Mouse (Mus musculus) liver, embryonic 11.5 days (tissue): Measurements from ENCODE around the gene Fgd1. TPM values are rescaled to one million over a fixed set of nuclear protein-coding genes. Genes with fewer than 3 reads are reported as not detected.

Source experiments
- ATAC-seq: fragments of 200-750 bp; cut with Nextera tagmentation; replicated peaks from 2 replicates; pipeline ENCODE4 v1.8.0; 2017; ENCODE audit warnings: moderate number of reproducible peaks, mild to moderate bottlenecking, moderate TSS enrichment, moderate library complexity; ENCODE audit not compliant: low FRiP score
- DNase-seq: peaks from one replicate; pipeline ENCODE4 v3.0.0-alpha.2; 2017; ENCODE audit warnings: low spot score
- H3K27ac ChIP-seq: fragments of 300-500 bp; sonication (generic); 2 replicates; pipeline ENCODE4 v1.5.1; 2014; ENCODE audit warnings: mild to moderate bottlenecking, low read depth, low read length, control low read depth
- H3K27me3 ChIP-seq: fragments of 300-500 bp; sonication (generic); replicated peaks from 2 replicates; pipeline ENCODE4 v1.6.1; 2014; ENCODE audit warnings: low read length, mixed read lengths; ENCODE audit not compliant: control insufficient read depth, insufficient read depth
- H3K36me3 ChIP-seq: fragments of 300-500 bp; sonication (generic); 2 replicates; pipeline ENCODE4 v1.6.1; 2014; ENCODE audit warnings: mild to moderate bottlenecking, low read length, moderate library complexity, mixed read lengths; ENCODE audit not compliant: control insufficient read depth, insufficient read depth
- H3K4me1 ChIP-seq: fragments of 300-500 bp; sonication (generic); replicated peaks from 2 replicates; pipeline ENCODE4 v1.6.1; 2014; ENCODE audit warnings: low read length, mixed read lengths; ENCODE audit not compliant: control insufficient read depth, insufficient read depth
- H3K4me2 ChIP-seq: fragments of 300-500 bp; sonication (generic); 2 replicates; pipeline ENCODE4 v1.6.1; 2014; ENCODE audit warnings: mild to moderate bottlenecking, control low read depth, moderate library complexity
- H3K4me3 ChIP-seq: fragments of 300-500 bp; sonication (generic); 2 replicates; pipeline ENCODE4 v1.5.1; 2014; ENCODE audit warnings: low read depth, low read length, control low read depth
- H3K9ac ChIP-seq: fragments of 300-500 bp; sonication (generic); 2 replicates; pipeline ENCODE4 v1.6.1; 2014; ENCODE audit warnings: low read depth, low read length, control low read depth
- H3K9me3 ChIP-seq: fragments of 300-500 bp; sonication (generic); 2 replicates; pipeline ENCODE4 v1.6.1; 2016; ENCODE audit warnings: low read length, inconsistent platforms, mixed read lengths; ENCODE audit not compliant: control insufficient read depth
- WGBS: fragments of 180-500 bp; shearing (Covaris S2); extraction: QIAGEN DNeasy Blood & Tissue Kit; methylation state at CpG from one replicate; pipeline ENCODE4 v1.1.7; 2014; 5-methylcytosine and 5-hydroxymethylcytosine counted together
- polyA plus RNA-seq: library from polyadenylated mRNA; unstranded; fragments of >200 nt; fragmentation: Nextera tagmentation; extraction: Ambion mirVana; gene quantifications from 2 replicates; pipeline ENCODE4 v1.2.1, GENCODE M21; 2014

The Fgd1 gene
- polyA plus RNA-seq: 4.1 and 4.6 TPM in 2 replicates

GRCm38 (mm10) chrX:151045850-151046249 is at the start of gene Fgd1:
Gene Fgd1 (plus strand): TSS chrX:151046150.
- no peak for DNase-seq
- H3K4me1 ChIP-seq: no peaks in the 10 kb centered on the region
- peak within 1 kb of the TSS; percentile 64; the same call in 1 of the 2 replicates for H3K9ac ChIP-seq
- no peaks in the 10 kb centered on the region for H3K36me3 ChIP-seq
- peak within 1 kb of the TSS; percentile 58; the same call in 1 of the 2 replicates for H3K27ac ChIP-seq
- H3K9me3 ChIP-seq: no peaks in the 10 kb centered on the region
- ATAC-seq: no peak
- peak within 1 kb of the TSS; percentile 74 for H3K4me2 ChIP-seq
- WGBS: 87% methylated on average over 8 of the region's 8 CpGs
- peak within 1 kb of the TSS; percentile 61 for H3K4me3 ChIP-seq
- peaks cover 27% of the 10 kb centered on the region for H3K27me3 ChIP-seq

GRCm38 (mm10) chrX:150996775-150997174 is 49.2 kb upstream of the Fgd1 start:
- no peak overlapping the region for H3K27ac ChIP-seq
- WGBS: 90% methylated on average over 3 of the region's 3 CpGs
- H3K4me1 ChIP-seq: no peaks in the 10 kb centered on the region
- no peak overlapping the region for H3K9ac ChIP-seq
- DNase-seq (no peak), ATAC-seq (no peak)
- H3K4me2 ChIP-seq: no peak overlapping the region
- no peaks in the 10 kb centered on the region; the same call in 1 of the 2 replicates for H3K27me3 ChIP-seq
- peaks cover 3% of the 10 kb centered on the region; the same call in 1 of the 2 replicates for H3K36me3 ChIP-seq
- H3K4me3 ChIP-seq: no peak overlapping the region
- no peaks in the 10 kb centered on the region for H3K9me3 ChIP-seq

- Histone ChIP-seq H3K27ac (peak within 1 kb of the TSS; percentile 64), H3K36me3 (no peaks in the 10 kb centered on the region), H3K4me3 (peak within 1 kb of the TSS; percentile 59), H3K9me3 (no peaks in the 10 kb centered on the region), H3K27me3 (no peaks in the 10 kb centered on the region), H3K9ac (peak within 1 kb of the TSS; percentile 56), H3K4me1 (no peaks in the 10 kb centered on the region), H3K4me2 (peak within 1 kb of the TSS; percentile 67)
- ATAC-seq (peak; percentile 95), DNase-seq (peak; percentile 80)
- WGBS: 18% methylated on average over 43 of the region's 43 CpGs
These were observed 28.7 kb upstream of the Fgd1 start, which contains the start of gene Gnl3l for GRCm38 (mm10) chrX:151016938-151017877. Gene Gnl3l (minus strand): TSS chrX:151017322.

GRCm38 (mm10) chrX:151017897-151018296 is 28.1 kb upstream of the Fgd1 start:
- Histone ChIP-seq H3K36me3 (no peaks in the 10 kb centered on the region), H3K9me3 (no peaks in the 10 kb centered on the region), H3K4me1 (no peaks in the 10 kb centered on the region), H3K9ac (peak overlapping the region; percentile 53), H3K27ac (no peak overlapping the region), H3K4me3 (peak overlapping the region; percentile 59), H3K4me2 (peak overlapping the region; percentile 65), H3K27me3 (no peaks in the 10 kb centered on the region)
- ATAC-seq: no peak
- 2% methylated on average over 3 of the region's 3 CpGs for WGBS
- DNase-seq: no peak

GRCm38 (mm10) chrX:151018798-151019197 is 27.2 kb upstream of the Fgd1 start:
- no peak overlapping the region for H3K27ac ChIP-seq

GRCm38 (mm10) chrX:151031400-151031799 is 14.6 kb upstream of the Fgd1 start:
- Histone ChIP-seq H3K9me3 (no peaks in the 10 kb centered on the region), H3K4me1 (no peaks in the 10 kb centered on the region), H3K4me2 (no peak overlapping the region), H3K36me3 (no peaks in the 10 kb centered on the region), H3K27me3 (peaks cover 2% of the 10 kb centered on the region; the same call in 1 of the 2 replicates), H3K4me3 (no peak overlapping the region), H3K9ac (no peak overlapping the region), H3K27ac (no peak overlapping the region)
- WGBS: 68% methylated on average over 3 of the region's 3 CpGs
- no peak for ATAC-seq
- no peak for DNase-seq

More at GRCm38 (mm10) chrX:151018798-151019197, 27.2 kb upstream of the Fgd1 start:
- H3K4me2 ChIP-seq: peak overlapping the region; percentile 65; the same call in 1 of the 2 replicates
- H3K9ac ChIP-seq: no peak overlapping the region
- ATAC-seq: no peak
- no peaks in the 10 kb centered on the region for H3K9me3 ChIP-seq
- H3K36me3 ChIP-seq: no peaks in the 10 kb centered on the region
- H3K27me3 ChIP-seq: no peaks in the 10 kb centered on the region
- no peak overlapping the region for H3K4me3 ChIP-seq
- DNase-seq: no peak
- no peaks in the 10 kb centered on the region for H3K4me1 ChIP-seq
- 71% methylated on average over 3 of the region's 3 CpGs for WGBS

- H3K36me3 ChIP-seq: no peaks in the 10 kb centered on the region
- no peak overlapping the region for H3K9ac ChIP-seq
- no peaks in the 10 kb centered on the region for H3K9me3 ChIP-seq
- no peak for DNase-seq
- no peak for ATAC-seq
- H3K4me3 ChIP-seq: no peak overlapping the region
- peaks cover 6% of the 10 kb centered on the region for H3K27me3 ChIP-seq
- 59% methylated on average over 5 of the region's 5 CpGs for WGBS
- H3K4me2 ChIP-seq: no peak overlapping the region
- no peaks in the 10 kb centered on the region for H3K4me1 ChIP-seq
- H3K27ac ChIP-seq: no peak overlapping the region
These were observed 4.7 kb upstream of the Fgd1 start for GRCm38 (mm10) chrX:151041223-151041622.

GRCm38 (mm10) chrX:151046321-151046720 is 371 bp downstream of the Fgd1 start:
- Histone ChIP-seq H3K36me3 (no peaks in the 10 kb centered on the region), H3K9ac (no peak overlapping the region), H3K9me3 (no peaks in the 10 kb centered on the region), H3K4me3 (peak overlapping the region; percentile 61), H3K4me2 (peak overlapping the region; percentile 74), H3K4me1 (no peaks in the 10 kb centered on the region), H3K27ac (peak overlapping the region; percentile 58; the same call in 1 of the 2 replicates), H3K27me3 (peaks cover 28% of the 10 kb centered on the region)
- no peak; the same call in 1 of the 2 replicates for ATAC-seq
- WGBS: 52% methylated on average over 11 of the region's 11 CpGs
- no peak for DNase-seq
